Mouse (Mus musculus): ENCODE measurements around the gene Hormad2. TPM values are rescaled to one million over a fixed set of nuclear protein-coding genes. Genes with fewer than 3 reads are reported as not detected.
A peak's percentile ranks its signal among the peaks of the same experiment; 100 is the strongest.

Gene Hormad2
- polyA plus RNA-seq, 1 experiment from 2014 or later, result not detected

- no peak for ATAC-seq (ENCODE audit: low read depth)
- Histone ChIP-seq H3K27me3 (ENCODE audit: control insufficient read depth, insufficient read depth, low read length) (no peaks in the 10 kb centered on the region), H3K4me3 (ENCODE audit: low read depth, low read length) (no peak overlapping the region), H3K9me3 (ENCODE audit: control insufficient read depth, low read length) (no peaks in the 10 kb centered on the region), H3K36me3 (ENCODE audit: control insufficient read depth, insufficient read depth, low read length) (no peaks in the 10 kb centered on the region), H3K27ac (ENCODE audit: low read depth, low read length) (no peak overlapping the region), H3K4me1 (ENCODE audit: control insufficient read depth, insufficient read depth, low read length) (no peaks in the 10 kb centered on the region), H3K9ac (replicated peaks; ENCODE audit: low read depth, low read length) (no peak overlapping the region), H3K4me2 (ENCODE audit: low read depth, low read length) (no peak overlapping the region)
- 63% methylated on average over 3 of the region's 3 CpGs for WGBS
These were observed 122.9 kb downstream of the Hormad2 start for GRCm38 (mm10) chr11:4318011-4318410.

GRCm38 (mm10) chr11:4317287-4317686, 123.6 kb downstream of the Hormad2 start:
- H3K9me3 ChIP-seq (ENCODE audit: control insufficient read depth, low read length), result no peaks in the 10 kb centered on the region
- no peak for ATAC-seq (ENCODE audit: low read depth)
- H3K4me2 ChIP-seq (ENCODE audit: low read depth, low read length), result no peak overlapping the region
- WGBS, result 75% methylated on average over 5 of the region's 5 CpGs
- H3K9ac ChIP-seq (replicated peaks; ENCODE audit: low read depth, low read length), result no peak overlapping the region
- H3K4me3 ChIP-seq (ENCODE audit: low read depth, low read length), result no peak overlapping the region
- no peaks in the 10 kb centered on the region for H3K36me3 ChIP-seq (ENCODE audit: control insufficient read depth, insufficient read depth, low read length)
- no peaks in the 10 kb centered on the region for H3K27me3 ChIP-seq (ENCODE audit: control insufficient read depth, insufficient read depth, low read length)
- no peaks in the 10 kb centered on the region for H3K4me1 ChIP-seq (ENCODE audit: control insufficient read depth, insufficient read depth, low read length)
- no peak overlapping the region for H3K27ac ChIP-seq (ENCODE audit: low read depth, low read length)

GRCm38 (mm10) chr11:4312180-4312579, 128.7 kb downstream of the Hormad2 start:
- Histone ChIP-seq H3K36me3 (ENCODE audit: control insufficient read depth, insufficient read depth, low read length) (no peaks in the 10 kb centered on the region), H3K4me2 (ENCODE audit: low read depth, low read length) (no peak overlapping the region), H3K9me3 (ENCODE audit: control insufficient read depth, low read length) (no peaks in the 10 kb centered on the region), H3K4me1 (ENCODE audit: control insufficient read depth, insufficient read depth, low read length) (no peaks in the 10 kb centered on the region), H3K27me3 (ENCODE audit: control insufficient read depth, insufficient read depth, low read length) (no peaks in the 10 kb centered on the region), H3K27ac (ENCODE audit: low read depth, low read length) (no peak overlapping the region), H3K4me3 (ENCODE audit: low read depth, low read length) (no peak overlapping the region), H3K9ac (replicated peaks; ENCODE audit: low read depth, low read length) (no peak overlapping the region)
- no peak for ATAC-seq (ENCODE audit: low read depth)
- 80% methylated on average over 4 of the region's 4 CpGs for WGBS

- H3K36me3 ChIP-seq (ENCODE audit: control insufficient read depth, insufficient read depth, low read length), result no peaks in the 10 kb centered on the region
- no peaks in the 10 kb centered on the region for H3K4me1 ChIP-seq (ENCODE audit: control insufficient read depth, insufficient read depth, low read length)
- H3K27ac ChIP-seq (ENCODE audit: low read depth, low read length), result no peak overlapping the region
- H3K9me3 ChIP-seq (ENCODE audit: control insufficient read depth, low read length), result no peaks in the 10 kb centered on the region
- no peak for ATAC-seq (ENCODE audit: low read depth)
- 91% methylated on average over 4 of the region's 4 CpGs for WGBS
- no peaks in the 10 kb centered on the region for H3K27me3 ChIP-seq (ENCODE audit: control insufficient read depth, insufficient read depth, low read length)
- no peak overlapping the region for H3K4me2 ChIP-seq (ENCODE audit: low read depth, low read length)
- no peak overlapping the region for H3K4me3 ChIP-seq (ENCODE audit: low read depth, low read length)
- no peak overlapping the region for H3K9ac ChIP-seq (replicated peaks; ENCODE audit: low read depth, low read length)
These were observed 130.6 kb downstream of the Hormad2 start for GRCm38 (mm10) chr11:4310324-4310723.

GRCm38 (mm10) chr11:4309613-4310012, 131.3 kb downstream of the Hormad2 start:
- Histone ChIP-seq H3K36me3 (ENCODE audit: control insufficient read depth, insufficient read depth, low read length) (no peaks in the 10 kb centered on the region), H3K4me1 (ENCODE audit: control insufficient read depth, insufficient read depth, low read length) (no peaks in the 10 kb centered on the region), H3K4me2 (ENCODE audit: low read depth, low read length) (no peak overlapping the region), H3K27ac (ENCODE audit: low read depth, low read length) (no peak overlapping the region), H3K9me3 (ENCODE audit: control insufficient read depth, low read length) (no peaks in the 10 kb centered on the region), H3K27me3 (ENCODE audit: control insufficient read depth, insufficient read depth, low read length) (no peaks in the 10 kb centered on the region), H3K4me3 (ENCODE audit: low read depth, low read length) (no peak overlapping the region), H3K9ac (replicated peaks; ENCODE audit: low read depth, low read length) (no peak overlapping the region)
- no peak for ATAC-seq (ENCODE audit: low read depth)
- 77% methylated on average over 4 of the region's 4 CpGs for WGBS

- Histone ChIP-seq H3K9ac (replicated peaks; ENCODE audit: low read depth, low read length) (no peak overlapping the region; the same call in 1 of the 2 replicates), H3K9me3 (ENCODE audit: control insufficient read depth, low read length) (no peaks in the 10 kb centered on the region), H3K4me1 (ENCODE audit: control insufficient read depth, insufficient read depth, low read length) (no peaks in the 10 kb centered on the region), H3K27ac (ENCODE audit: low read depth, low read length) (peak overlapping the region; percentile 34; the same call in 1 of the 2 replicates), H3K4me2 (ENCODE audit: low read depth, low read length) (no peak overlapping the region; the same call in 1 of the 2 replicates), H3K4me3 (ENCODE audit: low read depth, low read length) (no peak overlapping the region), H3K36me3 (ENCODE audit: control insufficient read depth, insufficient read depth, low read length) (no peaks in the 10 kb centered on the region), H3K27me3 (ENCODE audit: control insufficient read depth, insufficient read depth, low read length) (no peaks in the 10 kb centered on the region)
- WGBS, result 55% methylated on average over 25 of the region's 25 CpGs
- no peak for ATAC-seq (ENCODE audit: low read depth)
These were observed 132.1 kb downstream of the Hormad2 start for GRCm38 (mm10) chr11:4308514-4309450.

- ATAC-seq (ENCODE audit: low read depth), result no peak
- H3K27me3 ChIP-seq (ENCODE audit: control insufficient read depth, insufficient read depth, low read length), result no peaks in the 10 kb centered on the region
- no peaks in the 10 kb centered on the region for H3K9me3 ChIP-seq (ENCODE audit: control insufficient read depth, low read length)
- no peak overlapping the region; the same call in 1 of the 2 replicates for H3K4me2 ChIP-seq (ENCODE audit: low read depth, low read length)
- H3K36me3 ChIP-seq (ENCODE audit: control insufficient read depth, insufficient read depth, low read length), result no peaks in the 10 kb centered on the region
- no peaks in the 10 kb centered on the region for H3K4me1 ChIP-seq (ENCODE audit: control insufficient read depth, insufficient read depth, low read length)
- H3K27ac ChIP-seq (ENCODE audit: low read depth, low read length), result no peak overlapping the region; the same call in 1 of the 2 replicates
- no peak overlapping the region for H3K4me3 ChIP-seq (ENCODE audit: low read depth, low read length)
- H3K9ac ChIP-seq (replicated peaks; ENCODE audit: low read depth, low read length), result no peak overlapping the region; the same call in 1 of the 2 replicates
- WGBS, result 16% methylated on average over 6 of the region's 6 CpGs
These were observed 132.8 kb downstream of the Hormad2 start for GRCm38 (mm10) chr11:4308060-4308513.

- WGBS, result 53% methylated on average over 2 of the region's 2 CpGs
- ATAC-seq (ENCODE audit: low read depth), result no peak
These were observed 134.8 kb downstream of the Hormad2 start for GRCm38 (mm10) chr11:4306086-4306485.

GRCm38 (mm10) chr11:4305090-4305489, 135.8 kb downstream of the Hormad2 start:
- no peaks in the 10 kb centered on the region for H3K4me1 ChIP-seq (ENCODE audit: control insufficient read depth, insufficient read depth, low read length)
- H3K9ac ChIP-seq (replicated peaks; ENCODE audit: low read depth, low read length), result no peak overlapping the region
- no peaks in the 10 kb centered on the region for H3K27me3 ChIP-seq (ENCODE audit: control insufficient read depth, insufficient read depth, low read length)
- no peaks in the 10 kb centered on the region for H3K9me3 ChIP-seq (ENCODE audit: control insufficient read depth, low read length)
- WGBS, result 94% methylated on average over 4 of the region's 4 CpGs
- H3K27ac ChIP-seq (ENCODE audit: low read depth, low read length), result no peak overlapping the region
- H3K36me3 ChIP-seq (ENCODE audit: control insufficient read depth, insufficient read depth, low read length), result no peaks in the 10 kb centered on the region
- no peak overlapping the region for H3K4me3 ChIP-seq (ENCODE audit: low read depth, low read length)
- no peak for ATAC-seq (ENCODE audit: low read depth)
- no peak overlapping the region for H3K4me2 ChIP-seq (ENCODE audit: low read depth, low read length)

More at GRCm38 (mm10) chr11:4306086-4306485, 134.8 kb downstream of the Hormad2 start:
- Histone ChIP-seq H3K4me3 (ENCODE audit: low read depth, low read length) (no peak overlapping the region), H3K9ac (replicated peaks; ENCODE audit: low read depth, low read length) (no peak overlapping the region), H3K9me3 (ENCODE audit: control insufficient read depth, low read length) (no peaks in the 10 kb centered on the region), H3K4me2 (ENCODE audit: low read depth, low read length) (no peak overlapping the region), H3K27me3 (ENCODE audit: control insufficient read depth, insufficient read depth, low read length) (no peaks in the 10 kb centered on the region), H3K36me3 (ENCODE audit: control insufficient read depth, insufficient read depth, low read length) (no peaks in the 10 kb centered on the region), H3K4me1 (ENCODE audit: control insufficient read depth, insufficient read depth, low read length) (no peaks in the 10 kb centered on the region), H3K27ac (ENCODE audit: low read depth, low read length) (no peak overlapping the region)
